Mouse (Mus musculus): ENCODE results near the gene Dmap1.

DNA sequence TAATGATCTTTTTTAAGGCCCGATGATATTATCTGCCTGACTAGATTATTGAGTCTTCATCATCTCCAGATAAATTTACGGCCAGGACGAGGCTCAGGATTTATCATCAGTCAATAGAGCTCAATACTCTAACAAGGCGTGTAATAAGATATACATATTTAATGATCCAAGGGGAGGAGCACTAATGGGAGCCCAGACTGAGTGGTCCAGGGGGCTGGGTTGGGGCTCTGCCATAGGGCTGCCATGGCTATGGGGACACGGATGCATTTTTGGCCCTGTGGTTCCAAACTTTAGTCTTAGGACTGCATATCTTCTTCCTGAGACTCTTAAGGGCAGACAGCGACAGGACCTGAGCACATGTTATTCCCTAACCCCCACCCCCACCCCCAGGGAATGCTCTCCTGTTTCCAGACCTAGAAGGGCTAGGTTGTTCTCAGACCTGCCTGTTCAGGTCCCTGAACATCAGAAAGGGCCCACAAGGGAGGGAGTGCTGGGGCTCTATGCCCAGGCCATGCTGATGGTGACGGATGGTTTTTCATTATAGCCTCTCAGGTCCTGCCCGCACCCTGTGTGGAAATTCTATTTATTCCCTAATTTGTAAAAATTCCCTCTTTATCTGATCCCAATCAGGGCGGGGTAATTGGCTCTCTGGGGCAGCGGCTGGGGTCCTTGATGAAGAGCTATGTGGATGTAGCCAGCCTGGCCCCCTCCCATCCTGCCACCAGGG, 17.5 kb downstream of the Dmap1 start:
- TF ChIP-seq CTCF (IDR thresholded peaks at IDR 0.05 in 2 of 3, conservative IDR thresholded peaks at IDR 0.05 in 1 of 3; ENCODE audit: control insufficient read depth in 1 of 3, insufficient read depth in 1 of 3, low read depth in 2 of 3, low read length in 3 of 3, poor library complexity in 1 of 3, severe bottlenecking in 1 of 3) (no peak), USF1 (IDR thresholded peaks at IDR 0.05; ENCODE audit: low read depth, low read length) (no peak), E2F4 (IDR thresholded peaks at IDR 0.05; ENCODE audit: borderline replicate concordance, low read depth, low read length) (no peak)

Measured in MEL (cell line).